Mouse (Mus musculus) lung, postnatal 0 days (tissue): ENCODE data around the gene Tubb4a.

Experiments
- CTCF ChIP-seq: IDR thresholded peaks from 2 replicates; pipeline ENCODE4 v1.5.1; 2016; ENCODE audit warnings: antibody characterized with exemption, mild to moderate bottlenecking
- EP300 ChIP-seq: IDR thresholded peaks from 2 replicates; pipeline ENCODE4 v1.6.1; 2016; ENCODE audit warnings: antibody characterized with exemption, mild to moderate bottlenecking, control low read depth

GRCm38 (mm10) chr17:57105181-57106034 lies 17.8 kb upstream of the Tubb4a start, which contains the start of gene Tnfsf9:
- no peak for TF ChIP-seq CTCF
- no peak for TF ChIP-seq EP300
